Mouse (Mus musculus): ENCODE data around the gene Plppr1. TPM values are rescaled to one million over a fixed set of nuclear protein-coding genes. Genes with fewer than 3 reads are reported as not detected.

Plppr1 gene
- total RNA-seq (2021), result 10 to 100 TPM; 16.6 to 19.9 TPM
- long read RNA-seq, experiment 1, transcript Plppr1-201 (8 exons, 3,940 nt), result major isoform, 23 of 55 reads
- long read RNA-seq, experiment 1, partial matches to known transcripts, result 2 of 55 reads
- long read RNA-seq, experiment 1, other reads (novel, unspliced or antisense), result 30 of 55 reads
- long read RNA-seq, experiment 2, transcript Plppr1-201 (8 exons, 3,940 nt), result major isoform, 21 of 32 reads
- long read RNA-seq, experiment 2, partial matches to known transcripts, result 2 of 32 reads
- long read RNA-seq, experiment 2, other reads (novel, unspliced or antisense), result 9 of 32 reads

GRCm38 (mm10) chr4:49059021-49059401, at the start of gene Plppr1:
Gene Plppr1 (plus strand): TSS chr4:49059273.
- intact Hi-C loops (cut with DNase I), result loop anchor here (5.0 kb wide), 1 partner anchor 282 kb away; no protein-coding TSS in a partner anchor
- DNase-seq (ENCODE audit: low spot score in 2 of 2), result peak; percentile 43 to 51

- DNase-seq (ENCODE audit: low spot score in 2 of 2), result no peak
- intact Hi-C loops (cut with DNase I), result no loop called here
Observed at GRCm38 (mm10) chr4:49016701-49017100, 42.4 kb upstream of the Plppr1 start.

GRCm38 (mm10) chr4:49023221-49023620, 35.9 kb upstream of the Plppr1 start:
- intact Hi-C loops (cut with DNase I), result no loop called here
- no peak for DNase-seq (ENCODE audit: low spot score in 2 of 2)

- intact Hi-C loops (cut with DNase I), result no loop called here
- no peak for DNase-seq (ENCODE audit: low spot score in 2 of 2)
Observed at GRCm38 (mm10) chr4:49038311-49038710, 20.8 kb upstream of the Plppr1 start.

- no peak for DNase-seq (ENCODE audit: low spot score in 2 of 2)
- intact Hi-C loops (cut with DNase I), result no loop called here
Observed at GRCm38 (mm10) chr4:49039854-49040253, 19.2 kb upstream of the Plppr1 start.

GRCm38 (mm10) chr4:49041655-49042054, 17.4 kb upstream of the Plppr1 start:
- DNase-seq (ENCODE audit: low spot score in 2 of 2), result no peak
- intact Hi-C loops (cut with DNase I), result no loop called here

- DNase-seq (ENCODE audit: low spot score in 2 of 2), result no peak
- intact Hi-C loops (cut with DNase I), result no loop called here
Observed at GRCm38 (mm10) chr4:49050628-49051027, 8.4 kb upstream of the Plppr1 start.

- no peak for DNase-seq (ENCODE audit: low spot score in 2 of 2)
- intact Hi-C loops (cut with DNase I), result loop anchor here (5.0 kb wide), 1 partner anchor 281 kb away; no protein-coding TSS in a partner anchor
Observed at GRCm38 (mm10) chr4:49057916-49058315, 1.2 kb upstream of the Plppr1 start.

GRCm38 (mm10) chr4:49058557-49058956, 516 bp upstream of the Plppr1 start:
- intact Hi-C loops (cut with DNase I), result loop anchor here (5.0 kb wide), 1 partner anchor 281 kb away; no protein-coding TSS in a partner anchor
- no peak for DNase-seq (ENCODE audit: low spot score in 2 of 2)

- intact Hi-C loops (cut with DNase I), result loop anchor here (5.0 to 10.0 kb wide), 2 partner anchors 282 to 365 kb away; no protein-coding TSS in a partner anchor
Observed at GRCm38 (mm10) chr4:49059402-49060381, 619 bp downstream of the Plppr1 start.

GRCm38 (mm10) chr4:49069471-49069870, 10.4 kb downstream of the Plppr1 start:
- no peak for DNase-seq (ENCODE audit: low spot score in 2 of 2)
- intact Hi-C loops (cut with DNase I), result loop anchor here (10.0 kb wide), 1 partner anchor 375 kb away; no protein-coding TSS in a partner anchor

More at GRCm38 (mm10) chr4:49059402-49060381, 619 bp downstream of the Plppr1 start:
- peak; percentile 43 to 61 for DNase-seq (ENCODE audit: low spot score in 2 of 2)

- intact Hi-C loops (cut with DNase I), result no loop called here
- DNase-seq (ENCODE audit: low spot score in 2 of 2), result peak; percentile 66 to 76
Observed at GRCm38 (mm10) chr4:49072886-49073285, 13.8 kb downstream of the Plppr1 start.

- no peak for DNase-seq (ENCODE audit: low spot score in 2 of 2)
- intact Hi-C loops (cut with DNase I), result no loop called here
Observed at GRCm38 (mm10) chr4:49075881-49076280, 16.8 kb downstream of the Plppr1 start.

GRCm38 (mm10) chr4:49079399-49079798, 20.3 kb downstream of the Plppr1 start:
- intact Hi-C loops (cut with DNase I), result no loop called here
- no peak for DNase-seq (ENCODE audit: low spot score in 2 of 2)

GRCm38 (mm10) chr4:49088205-49088604, 29.1 kb downstream of the Plppr1 start:
- no peak for DNase-seq (ENCODE audit: low spot score in 2 of 2)
- intact Hi-C loops (cut with DNase I), result no loop called here

GRCm38 (mm10) chr4:49090461-49090860, 31.4 kb downstream of the Plppr1 start:
- intact Hi-C loops (cut with DNase I), result no loop called here

GRCm38 (mm10) chr4:49099448-49099847, 40.4 kb downstream of the Plppr1 start:
- DNase-seq (ENCODE audit: low spot score in 2 of 2), result no peak
- intact Hi-C loops (cut with DNase I), result no loop called here

More at GRCm38 (mm10) chr4:49090461-49090860, 31.4 kb downstream of the Plppr1 start:
- DNase-seq (ENCODE audit: low spot score in 2 of 2), result no peak

- intact Hi-C loops (cut with DNase I), result no loop called here
- DNase-seq (ENCODE audit: low spot score in 2 of 2), result no peak
Observed at GRCm38 (mm10) chr4:49101934-49102768, 43.1 kb downstream of the Plppr1 start.

- intact Hi-C loops (cut with DNase I), result no loop called here
- no peak for DNase-seq (ENCODE audit: low spot score in 2 of 2)
Observed at GRCm38 (mm10) chr4:49102769-49103193, 43.7 kb downstream of the Plppr1 start.
